Mouse (Mus musculus): ENCODE results near the gene Cgrrf1.

Cgrrf1 gene

DNA sequence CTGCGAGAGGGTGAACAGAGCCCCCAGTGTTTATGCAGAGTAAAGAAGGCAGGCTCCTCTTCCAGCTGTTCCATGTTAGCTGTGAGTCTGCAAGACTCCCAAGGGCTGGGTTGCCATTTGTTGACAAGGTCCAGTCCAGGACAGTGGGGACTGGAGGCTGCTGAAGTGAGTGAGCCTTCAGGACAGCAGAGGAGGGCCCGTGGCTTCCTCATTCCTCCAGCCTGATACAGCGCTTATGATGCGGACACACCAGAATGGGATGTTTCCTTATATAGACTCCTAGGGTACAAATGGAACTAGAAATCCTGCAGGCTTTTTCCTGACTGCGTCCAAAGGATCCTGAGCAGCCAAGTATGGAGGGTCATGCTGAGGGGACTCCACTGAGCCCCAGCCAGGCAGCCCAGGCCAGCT is 54.0 kb downstream of the Cgrrf1 start:
- peak; percentile 61 for DNase-seq (ENCODE audit: low spot score)

DNA sequence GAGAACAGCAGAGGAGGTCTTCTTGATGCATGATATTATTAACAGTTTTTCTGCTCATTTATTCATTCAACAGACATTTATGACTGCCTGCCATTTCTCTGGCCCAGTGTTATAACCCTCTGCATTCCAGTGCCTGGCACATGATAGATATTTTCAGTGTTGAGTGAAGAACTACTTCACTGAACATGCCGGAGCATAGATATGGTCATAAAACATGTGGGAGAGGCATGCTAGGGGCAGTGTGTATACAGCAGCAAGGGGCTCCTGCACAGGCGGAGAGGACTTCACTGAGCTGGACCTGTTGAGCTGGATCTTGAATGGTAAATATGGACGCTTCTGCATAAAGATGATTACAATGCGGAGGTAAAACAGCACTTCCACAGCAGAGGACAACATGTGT is 57.2 kb downstream of the Cgrrf1 start:
- DNase-seq (ENCODE audit: low spot score), result no peak

DNA sequence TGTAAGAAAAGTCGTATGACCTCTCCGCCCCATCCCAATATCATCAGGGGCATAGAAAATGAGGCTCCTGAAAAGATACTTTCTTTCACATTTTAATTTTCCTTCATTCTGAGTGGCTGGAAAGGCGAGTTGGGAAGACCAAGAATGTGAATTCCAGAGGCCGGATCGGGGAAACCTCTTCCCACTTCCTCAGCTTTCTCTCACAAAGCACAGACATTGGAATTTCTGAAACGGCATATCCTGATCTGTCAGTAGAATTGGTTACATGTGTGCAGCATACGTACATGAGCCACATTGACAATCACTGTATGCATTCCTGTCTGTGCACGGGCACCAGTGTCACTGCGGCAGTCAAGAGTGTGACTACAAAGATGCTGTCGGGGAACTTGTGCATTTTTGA is 62.0 kb downstream of the Cgrrf1 start:
- DNase-seq (ENCODE audit: low spot score), result no peak

DNA sequence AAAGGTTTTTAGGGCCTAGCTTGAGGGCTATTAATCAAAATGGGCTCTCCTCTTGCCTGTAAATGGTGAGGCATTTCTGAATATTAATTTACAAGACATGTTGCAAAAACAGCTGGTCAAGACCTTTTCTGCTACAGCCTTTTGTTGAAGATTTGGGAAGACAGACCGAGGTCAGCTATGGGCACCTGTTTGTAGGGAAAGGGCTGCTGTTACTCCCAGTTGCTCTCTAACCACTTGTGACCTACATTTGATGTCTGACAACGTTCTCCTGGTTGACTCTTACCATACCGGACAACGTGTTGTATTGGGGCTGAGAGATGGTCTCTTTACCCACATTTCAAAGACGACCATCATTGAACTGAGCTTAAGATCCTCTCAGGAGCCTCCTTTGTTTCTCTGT is 66.0 kb downstream of the Cgrrf1 start:
- no peak for DNase-seq (ENCODE audit: low spot score)

DNA sequence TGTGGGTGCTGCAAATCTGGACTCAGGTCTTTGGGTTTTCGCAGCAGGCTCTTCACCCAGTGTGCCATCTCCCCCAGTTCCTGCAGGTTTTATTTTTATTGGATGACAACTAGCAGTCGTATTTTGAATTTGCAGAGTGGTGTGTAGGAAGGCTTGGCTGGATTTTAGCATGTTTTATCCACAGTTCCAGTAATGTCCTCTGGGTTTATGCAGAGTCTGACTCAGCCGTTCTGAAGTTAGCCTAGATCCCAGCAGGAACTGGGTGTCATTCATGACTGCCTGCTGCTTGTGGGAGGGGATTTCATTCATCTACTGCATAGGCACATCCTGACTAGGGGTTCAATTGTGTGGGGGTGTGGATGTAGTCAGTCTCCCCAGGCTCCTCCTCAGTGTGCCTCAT is 66.7 kb downstream of the Cgrrf1 start:
- no peak for DNase-seq (ENCODE audit: low spot score)

DNA sequence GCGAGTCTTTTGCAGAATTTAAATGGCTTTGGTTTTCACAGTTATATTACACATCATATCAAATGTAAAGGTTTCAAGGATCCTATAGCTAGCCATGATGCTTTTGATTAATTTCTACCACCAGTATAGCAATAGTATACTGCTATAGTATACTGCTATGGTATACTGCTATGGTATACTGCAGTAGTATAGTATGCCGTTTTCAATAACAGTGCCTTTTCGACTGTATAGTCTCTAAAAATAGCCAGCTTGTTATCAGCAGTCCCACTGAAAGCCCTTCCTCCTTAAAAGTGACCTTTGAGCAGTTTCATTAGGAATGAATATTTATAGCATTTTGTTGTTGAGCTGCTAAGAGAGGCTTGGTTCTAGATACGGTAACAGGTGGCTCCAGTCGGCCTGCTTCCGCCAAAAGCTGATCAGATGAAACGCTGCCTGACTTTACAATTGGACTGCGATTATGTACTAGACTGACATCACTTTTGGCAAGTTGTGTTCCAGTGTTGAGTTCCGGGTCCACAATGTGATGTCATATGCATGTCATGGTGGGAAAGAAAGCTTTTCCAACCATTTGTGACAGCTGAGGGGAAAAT is 70.7 kb downstream of the Cgrrf1 start:
- DNase-seq (ENCODE audit: low spot score), result no peak
